Mouse (Mus musculus) olfactory bulb, adult 2 months (tissue): ENCODE results near the gene Hoxc8. TPM values are rescaled to one million over a fixed set of nuclear protein-coding genes. Genes with fewer than 3 reads are reported as not detected.

Experiments used
- H3K27ac ChIP-seq: fragments of 200-500 bp; 2 replicates; pipeline ENCODE4 v1.5.1; 2012; ENCODE audit warnings: low read depth, low read length; ENCODE audit not compliant: insufficient read depth
- H3K4me1 ChIP-seq: fragments of 200-500 bp; 2 replicates; pipeline ENCODE4 v1.6.1; 2012; ENCODE audit warnings: low read length; ENCODE audit not compliant: control insufficient read depth, insufficient read depth
- H3K4me3 ChIP-seq: fragments of 200-500 bp; 2 replicates; pipeline ENCODE4 v1.5.1; 2012; ENCODE audit warnings: mild to moderate bottlenecking, low read depth, low read length, moderate library complexity; ENCODE audit not compliant: insufficient read depth
- CTCF ChIP-seq: fragments of 200-500 bp; IDR thresholded peaks from 2 replicates; pipeline ENCODE4 v1.5.1; 2012; ENCODE audit warnings: low read depth, mild to moderate bottlenecking, low read length, moderate library complexity; ENCODE audit not compliant: insufficient read depth
- POLR2A ChIP-seq: fragments of 200-500 bp; IDR thresholded peaks from 2 replicates; pipeline ENCODE4 v1.6.1; 2012; ENCODE audit warnings: mild to moderate bottlenecking, low read depth, low read length, moderate library complexity; ENCODE audit not compliant: insufficient read depth
- WGBS: fragments of 180-500 bp; shearing (Covaris S2); methylation state at CpG from one replicate; pipeline ENCODE4 v1.1.7; 2018; 5-methylcytosine and 5-hydroxymethylcytosine counted together
- polyA plus RNA-seq: library from polyadenylated mRNA; stranded (reverse); fragments of >200 nt; gene quantifications from 2 replicates; pipeline ENCODE4 v1.2.4, GENCODE M21; 2012; ENCODE audit warnings: low replicate concordance; ENCODE audit not compliant: missing spikeins, insufficient read depth, insufficient read length

The Hoxc8 gene
- polyA plus RNA-seq, 1 experiment = not detected

DNA sequence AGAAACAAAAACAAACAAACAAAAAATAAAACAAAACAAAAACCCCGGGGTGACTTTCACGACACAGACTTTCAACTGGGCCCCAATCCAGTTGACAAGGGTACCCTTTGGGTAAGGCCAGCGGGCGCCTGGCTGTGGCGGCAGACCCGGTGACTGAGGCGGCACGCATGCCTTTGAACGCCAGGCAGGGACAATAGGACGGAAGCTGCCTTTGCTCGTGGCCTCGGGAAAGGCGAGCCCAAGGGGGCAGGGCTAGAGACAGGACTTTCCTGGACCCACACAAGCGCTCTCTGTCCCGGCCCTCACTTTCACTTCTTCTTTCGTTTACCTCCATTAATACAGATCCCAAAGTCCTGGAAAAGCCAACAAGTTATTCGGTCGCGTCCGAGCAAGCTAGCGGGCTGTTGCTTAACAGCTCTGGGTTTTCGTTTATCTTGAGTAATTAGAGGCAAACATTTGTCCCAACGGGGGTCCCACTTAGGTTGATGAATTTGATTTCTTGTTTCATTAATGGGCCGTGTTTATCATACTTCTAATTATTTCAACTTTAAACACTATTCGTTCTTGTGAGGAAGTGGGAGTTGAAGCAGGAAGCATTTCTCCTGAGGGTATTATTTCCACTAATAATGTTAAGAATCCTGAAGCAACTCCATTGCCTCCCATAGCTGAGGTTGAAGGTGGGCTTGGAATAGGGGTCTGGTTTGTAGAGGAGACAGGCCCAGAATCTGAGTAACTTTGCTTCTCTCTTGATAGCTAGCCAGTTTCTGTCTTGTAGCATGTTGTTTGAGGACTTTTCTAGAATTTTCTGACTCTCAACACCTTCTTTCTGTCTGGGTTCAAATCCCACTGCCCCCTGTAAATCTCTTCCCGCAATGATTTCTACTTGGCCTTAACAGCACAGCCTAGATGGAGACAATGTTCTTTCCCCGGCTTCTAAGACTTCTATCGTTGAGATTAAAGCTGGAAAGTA is 26.5 kb upstream of the Hoxc8 start:
- H3K27ac ChIP-seq = no peak overlapping the region

DNA sequence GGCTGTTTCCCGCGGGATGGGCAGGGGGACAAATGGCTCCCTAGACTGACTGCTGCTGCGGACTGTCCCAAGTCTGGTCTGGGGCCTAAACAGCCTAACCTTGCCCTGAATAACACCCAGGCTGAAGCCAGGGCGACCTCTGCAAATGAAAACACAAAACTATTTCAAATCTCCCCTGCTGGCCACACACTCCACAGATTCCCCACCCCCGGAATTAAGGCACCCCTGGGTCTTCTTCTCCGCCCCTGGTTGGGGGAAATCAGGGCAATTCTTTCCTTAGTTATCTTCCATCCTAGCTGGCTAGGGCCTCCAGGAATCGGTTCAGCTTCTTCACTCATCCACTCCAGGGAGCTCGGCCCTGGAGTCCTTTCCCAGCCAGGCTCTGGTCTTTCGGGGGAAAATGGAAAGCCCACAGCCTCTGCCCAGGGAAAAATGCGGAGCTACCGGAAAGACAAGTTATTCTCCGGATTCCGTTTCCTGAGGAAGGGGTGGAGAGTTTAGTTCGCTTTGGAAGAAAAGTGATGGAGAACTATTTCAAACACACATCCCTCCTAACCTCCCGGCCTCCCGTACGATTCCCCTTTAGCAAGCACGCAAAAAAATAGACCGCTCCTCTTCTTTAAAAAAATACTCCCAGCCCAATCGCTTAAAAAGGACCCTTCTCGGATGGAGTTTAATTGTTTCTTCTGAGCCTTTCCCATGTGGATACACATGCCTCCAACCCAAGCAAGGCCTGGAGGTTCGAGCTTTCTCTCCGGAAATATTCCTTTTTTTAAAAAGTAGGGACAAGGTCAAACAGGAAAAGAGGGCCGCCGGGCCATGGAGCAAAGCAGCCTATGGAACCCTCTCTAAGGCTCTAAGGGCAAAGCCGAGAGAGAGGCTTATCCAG is 25.2 kb upstream of the Hoxc8 start:
- no peak overlapping the region for H3K4me3 ChIP-seq
- WGBS = 7% methylated on average over 26 of the region's 26 CpGs
- TF ChIP-seq POLR2A (no peak), CTCF (no peak)
- H3K27ac ChIP-seq = no peak overlapping the region
- H3K4me1 ChIP-seq = no peaks in the 10 kb centered on the region

More for the DNA sequence above, 26.5 kb upstream of the Hoxc8 start:
- 2% methylated on average over 28 of the region's 28 CpGs for WGBS
- Histone ChIP-seq H3K4me1 (no peaks in the 10 kb centered on the region), H3K4me3 (no peak overlapping the region)
- TF ChIP-seq POLR2A = no peak
- no peak for TF ChIP-seq CTCF

GRCm38 (mm10) chr15:102965892-102966775 is 24.3 kb upstream of the Hoxc8 start:
- 5% methylated on average over 30 of the region's 30 CpGs for WGBS
- H3K4me1 ChIP-seq = no peaks in the 10 kb centered on the region
- no peak overlapping the region for H3K27ac ChIP-seq
- H3K4me3 ChIP-seq = no peak overlapping the region
- TF ChIP-seq CTCF (no peak), POLR2A (no peak)

DNA sequence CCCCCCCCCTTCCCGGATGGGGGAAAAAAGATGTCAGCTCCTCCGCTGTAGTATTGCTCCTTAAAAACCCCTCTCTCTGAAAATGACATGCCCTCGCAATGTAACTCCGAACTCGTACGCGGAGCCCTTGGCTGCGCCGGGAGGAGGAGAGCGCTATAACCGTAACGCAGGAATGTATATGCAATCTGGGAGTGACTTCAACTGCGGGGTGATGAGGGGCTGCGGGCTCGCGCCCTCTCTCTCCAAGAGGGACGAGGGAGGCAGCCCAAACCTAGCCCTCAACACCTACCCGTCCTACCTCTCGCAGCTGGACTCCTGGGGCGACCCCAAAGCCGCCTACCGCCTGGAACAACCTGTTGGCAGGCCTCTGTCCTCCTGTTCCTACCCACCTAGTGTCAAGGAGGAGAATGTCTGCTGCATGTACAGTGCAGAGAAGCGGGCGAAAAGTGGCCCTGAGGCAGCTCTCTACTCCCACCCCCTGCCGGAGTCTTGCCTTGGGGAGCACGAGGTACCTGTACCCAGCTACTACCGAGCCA is 23.6 kb upstream of the Hoxc8 start, which contains the start of gene Hoxc10:
Gene Hoxc10, plus strand, starts transcription at position 21 of the 536 bp plus-strand sequence.
- WGBS = 6% methylated on average over 27 of the region's 27 CpGs

DNA sequence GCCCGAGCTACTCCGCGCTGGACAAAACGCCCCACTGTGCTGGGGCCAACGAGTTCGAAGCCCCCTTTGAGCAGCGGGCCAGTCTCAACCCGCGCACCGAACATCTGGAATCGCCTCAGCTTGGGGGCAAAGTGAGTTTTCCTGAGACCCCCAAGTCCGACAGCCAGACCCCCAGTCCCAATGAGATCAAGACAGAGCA is 23.2 kb upstream of the Hoxc8 start, which contains the start of gene Hoxc5:
Gene Hoxc5, plus strand, starts transcription at position 132 of the 199 bp plus-strand sequence.
- Histone ChIP-seq H3K4me3 (no peak within 1 kb of the TSS), H3K27ac (no peak within 1 kb of the TSS), H3K4me1 (no peaks in the 10 kb centered on the region)
- TF ChIP-seq CTCF = no peak
- 5% methylated on average over 12 of the region's 12 CpGs for WGBS

More for the DNA sequence above, 23.6 kb upstream of the Hoxc8 start, which contains the start of gene Hoxc10:
- Histone ChIP-seq H3K4me3 (no peak within 1 kb of the TSS), H3K27ac (no peak within 1 kb of the TSS), H3K4me1 (no peaks in the 10 kb centered on the region)
- no peak for TF ChIP-seq POLR2A
- no peak for TF ChIP-seq CTCF

DNA sequence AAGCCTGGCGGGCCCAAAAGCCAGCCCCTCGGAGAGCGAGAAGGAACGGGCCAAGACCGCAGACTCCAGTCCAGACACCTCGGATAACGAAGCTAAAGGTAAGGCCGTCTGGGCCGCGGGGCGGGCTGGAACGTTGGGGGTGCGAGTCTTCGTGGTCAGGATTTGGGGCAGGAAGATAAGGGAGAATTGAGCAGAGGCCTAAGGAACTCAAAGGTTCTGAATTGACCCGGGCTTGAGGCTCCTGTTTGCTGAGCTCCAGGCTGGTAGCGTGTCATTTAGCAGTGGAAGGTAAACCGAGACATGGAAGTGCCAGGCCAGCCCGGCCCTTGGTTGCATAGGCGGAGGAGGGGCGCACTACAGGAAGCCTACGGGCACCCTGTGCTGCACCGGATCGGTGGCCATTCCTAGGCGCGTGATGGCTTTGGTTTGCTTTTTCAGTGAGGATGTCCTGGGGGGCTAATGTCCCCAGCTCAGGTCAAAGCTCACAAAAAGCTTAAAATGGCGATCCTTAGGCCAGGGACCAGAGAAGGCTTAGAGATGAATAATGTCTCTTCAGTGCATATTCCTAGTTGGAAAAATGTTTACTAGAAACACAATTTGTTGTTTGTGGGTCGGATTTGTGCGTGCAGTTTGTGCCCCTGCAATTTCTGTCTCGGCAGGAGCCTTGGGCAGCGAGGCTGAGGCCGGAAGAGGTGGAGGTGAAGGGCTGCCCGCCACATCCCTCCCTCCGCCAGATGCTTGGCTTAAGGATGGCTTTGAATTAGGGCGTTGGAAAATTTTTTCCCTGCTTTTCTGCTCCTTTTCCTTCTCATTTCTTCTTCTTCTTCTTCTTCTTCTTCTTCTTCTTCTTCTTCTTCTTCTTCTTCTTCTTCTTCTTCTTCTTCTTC is 22.7 kb upstream of the Hoxc8 start:
- WGBS = 5% methylated on average over 34 of the region's 34 CpGs
- TF ChIP-seq CTCF (no peak), POLR2A (no peak)
- Histone ChIP-seq H3K4me3 (no peak overlapping the region), H3K4me1 (no peaks in the 10 kb centered on the region), H3K27ac (no peak overlapping the region)

- 21% methylated on average over 1 of the region's 1 CpGs for WGBS
- Histone ChIP-seq H3K27ac (no peak overlapping the region), H3K4me3 (no peak overlapping the region), H3K4me1 (no peaks in the 10 kb centered on the region)
- TF ChIP-seq CTCF (no peak), POLR2A (no peak)
Observed at GRCm38 (mm10) chr15:102969296-102969695, 21.1 kb upstream of the Hoxc8 start.
